Mouse (Mus musculus) left cerebral cortex, postnatal 14 days (tissue): ENCODE measurements around the gene Rnf216. TPM values are rescaled to one million over a fixed set of nuclear protein-coding genes. Genes with fewer than 3 reads are reported as not detected.

ENCODE experiments used
- DNase-seq, 2 experiments: peaks; one replicate each; pipeline ENCODE4 v3.0.0; 2021 to 2022; ENCODE audit warnings: low spot score in 2 of 2, mixed read lengths in 1 of 2
- intact Hi-C: fragments of 180-260 bp; cut with DNase I; formaldehyde crosslinking; loops from one replicate; pipeline ENCODE4 v1.15.1; 2025
- total RNA-seq, 2 experiments: library from RNA; stranded (reverse); gene quantifications; 2 replicates each; pipeline ENCODE4 v1.2.3; 2021

Rnf216 gene
- total RNA-seq, 2 experiments from 2014 or later: 38.8 to 41.0 TPM

- DNase-seq: no peak
- intact Hi-C loops: no loop called here
Measured at GRCm38 (mm10) chr5:143034108-143034507, 78.7 kb downstream of the Rnf216 start.

GRCm38 (mm10) chr5:143033277-143033676 is 79.5 kb downstream of the Rnf216 start:
- intact Hi-C loops: no loop called here
- no peak for DNase-seq

- DNase-seq: no peak
- intact Hi-C loops: no loop called here
Measured at GRCm38 (mm10) chr5:143032639-143033146, 80.1 kb downstream of the Rnf216 start.

GRCm38 (mm10) chr5:143031681-143032080 is 81.1 kb downstream of the Rnf216 start:
- no peak for DNase-seq
- intact Hi-C loops: no loop called here

- intact Hi-C loops: no loop called here
- no peak for DNase-seq
Measured at GRCm38 (mm10) chr5:143031193-143031592, 81.6 kb downstream of the Rnf216 start.

- no peak for DNase-seq
- intact Hi-C loops: no loop called here
Measured at GRCm38 (mm10) chr5:143023887-143024286, 88.9 kb downstream of the Rnf216 start.

GRCm38 (mm10) chr5:143022956-143023355 is 89.8 kb downstream of the Rnf216 start:
- intact Hi-C loops: no loop called here

GRCm38 (mm10) chr5:143017401-143017800 is 95.4 kb downstream of the Rnf216 start:
- peak in 1 of 2 experiments; percentile 15 for DNase-seq
- intact Hi-C loops: no loop called here

More at GRCm38 (mm10) chr5:143022956-143023355, 89.8 kb downstream of the Rnf216 start:
- no peak for DNase-seq

GRCm38 (mm10) chr5:143009383-143009782 is 103.4 kb downstream of the Rnf216 start:
- DNase-seq: peak in 1 of 2 experiments; percentile 31
- intact Hi-C loops: no loop called here

GRCm38 (mm10) chr5:143000654-143001500 is 111.9 kb downstream of the Rnf216 start:
- no peak for DNase-seq
- intact Hi-C loops: no loop called here

GRCm38 (mm10) chr5:143000091-143000490 is 112.7 kb downstream of the Rnf216 start:
- DNase-seq: no peak
- intact Hi-C loops: no loop called here

GRCm38 (mm10) chr5:142998171-142998570 is 114.6 kb downstream of the Rnf216 start:
- DNase-seq: no peak
- intact Hi-C loops: no loop called here

GRCm38 (mm10) chr5:142997526-142997925 is 115.3 kb downstream of the Rnf216 start:
- intact Hi-C loops: no loop called here
- no peak for DNase-seq

GRCm38 (mm10) chr5:142994746-142995145 is 118.0 kb downstream of the Rnf216 start:
- no peak for DNase-seq

GRCm38 (mm10) chr5:142989167-142989566 is 123.6 kb downstream of the Rnf216 start:
- intact Hi-C loops: no loop called here
- no peak for DNase-seq

More at GRCm38 (mm10) chr5:142994746-142995145, 118.0 kb downstream of the Rnf216 start:
- intact Hi-C loops: no loop called here

- peak; percentile 68 to 73 for DNase-seq
Measured at GRCm38 (mm10) chr5:142988520-142988919, 124.3 kb downstream of the Rnf216 start.

GRCm38 (mm10) chr5:142984271-142984670 is 128.5 kb downstream of the Rnf216 start:
- intact Hi-C loops: no loop called here

More at GRCm38 (mm10) chr5:142988520-142988919, 124.3 kb downstream of the Rnf216 start:
- intact Hi-C loops: no loop called here

GRCm38 (mm10) chr5:142983174-142983573 is 129.6 kb downstream of the Rnf216 start:
- intact Hi-C loops: no loop called here

More at GRCm38 (mm10) chr5:142984271-142984670, 128.5 kb downstream of the Rnf216 start:
- no peak for DNase-seq

GRCm38 (mm10) chr5:142982046-142982801 is 130.6 kb downstream of the Rnf216 start:
- intact Hi-C loops: no loop called here
- DNase-seq: peak in 1 of 2 experiments; percentile 40

More at GRCm38 (mm10) chr5:142983174-142983573, 129.6 kb downstream of the Rnf216 start:
- no peak for DNase-seq

- intact Hi-C loops: no loop called here
- DNase-seq: no peak
Measured at GRCm38 (mm10) chr5:142976516-142976915, 136.3 kb downstream of the Rnf216 start.
